In genomic region chr12:15078615-15079014, GRCm38 (mm10) we compare ENCODE assay signal across 8 mouse cellular contexts.
DNase-seq lines count a peak whose midpoint lies in the region; ATAC-seq lines count a peak whose summit lies in the region.

No protein-coding gene starts in this region.

- no peak overlapping the region for H3K27ac ChIP-seq in forebrain, embryonic 14.5 days (ENCODE audit: low read depth, low read length)
- no peak overlapping the region for H3K27ac ChIP-seq in neural tube, embryonic 11.5 days (ENCODE audit: low read depth, low read length)
- no peak overlapping the region for H3K27ac ChIP-seq in heart, embryonic 12.5 days (ENCODE audit: poor library complexity, severe bottlenecking)

- no peak overlapping the region for H3K4me3 ChIP-seq in forebrain, embryonic 14.5 days (ENCODE audit: low read depth, low read length)
- H3K4me3 ChIP-seq in neural tube, embryonic 11.5 days (ENCODE audit: low read depth, low read length) = no peak overlapping the region
- H3K4me3 ChIP-seq in heart, embryonic 12.5 days = no peak overlapping the region

- H3K4me1 ChIP-seq in forebrain, embryonic 14.5 days (ENCODE audit: control insufficient read depth, insufficient read depth, low read length) = no peaks in the 10 kb centered on the region
- H3K4me1 ChIP-seq in neural tube, embryonic 11.5 days (ENCODE audit: control insufficient read depth, insufficient read depth, low read length) = no peaks in the 10 kb centered on the region
- no peaks in the 10 kb centered on the region for H3K4me1 ChIP-seq in heart, embryonic 12.5 days (replicated peaks)

- peak; percentile 77 for ATAC-seq in forebrain, embryonic 14.5 days
- 0 out of 2 replicates have a peak, but pooled peaks have one; percentile 20 for ATAC-seq in neural tube, embryonic 11.5 days (ENCODE audit: insufficient read depth, low FRiP score, low TSS enrichment)
- ATAC-seq in erythroid progenitor cell, adult 5-6 weeks (replicated peaks; ENCODE audit: low FRiP score, poor library complexity, severe bottlenecking) = no peak
- no peak for ATAC-seq in heart, embryonic 12.5 days (ENCODE audit: insufficient number of reproducible peaks, low FRiP score)

- peak; percentile 4 for DNase-seq in layer of hippocampus, adult 9-11 months
- DNase-seq in layer of hippocampus, adult 8-10 months (ENCODE audit: low spot score in 2 of 2) = no peak
- DNase-seq in ZHBTc4 (ENCODE audit: low read depth, low spot score) = peak; percentile 62
- DNase-seq in forebrain, embryonic 14.5 days (ENCODE audit: low spot score) = peak; percentile 79
- DNase-seq in neural tube, embryonic 11.5 days (ENCODE audit: low spot score) = peak; percentile 42
- no peak for DNase-seq in urinary bladder, postnatal 14 days (ENCODE audit: low spot score)

- no peaks in the 10 kb centered on the region for H3K9me3 ChIP-seq in forebrain, embryonic 14.5 days (replicated peaks; ENCODE audit: control insufficient read depth, low read length)
- H3K9me3 ChIP-seq in neural tube, embryonic 11.5 days (ENCODE audit: control insufficient read depth, low read length) = no peaks in the 10 kb centered on the region
- no peaks in the 10 kb centered on the region for H3K9me3 ChIP-seq in heart, embryonic 12.5 days (replicated peaks)

- H3K4me2 ChIP-seq in forebrain, embryonic 14.5 days (ENCODE audit: low read length) = no peak overlapping the region
- no peak overlapping the region for H3K4me2 ChIP-seq in neural tube, embryonic 11.5 days (ENCODE audit: low read depth)
- H3K4me2 ChIP-seq in heart, embryonic 12.5 days = no peak overlapping the region

- H3K9ac ChIP-seq in forebrain, embryonic 14.5 days (ENCODE audit: low read length) = no peak overlapping the region
- H3K9ac ChIP-seq in neural tube, embryonic 11.5 days (ENCODE audit: low read length) = no peak overlapping the region
- no peak overlapping the region for H3K9ac ChIP-seq in heart, embryonic 12.5 days

- 65% methylated on average over 2 of the region's 2 CpGs for WGBS in forebrain, embryonic 14.5 days
- 70% methylated on average over 2 of the region's 2 CpGs for WGBS in neural tube, embryonic 11.5 days
- whole genome bisulfite sequencing in heart, embryonic 12.5 days = 46% methylated on average over 2 of the region's 2 CpGs

- H3K36me3 ChIP-seq in forebrain, embryonic 14.5 days (ENCODE audit: control insufficient read depth, insufficient read depth, low read length) = no peaks in the 10 kb centered on the region
- H3K36me3 ChIP-seq in neural tube, embryonic 11.5 days (ENCODE audit: control insufficient read depth, insufficient read depth, low read length) = no peaks in the 10 kb centered on the region
- no peaks in the 10 kb centered on the region for H3K36me3 ChIP-seq in heart, embryonic 12.5 days

- no peaks in the 10 kb centered on the region for H3K27me3 ChIP-seq in forebrain, embryonic 14.5 days (replicated peaks; ENCODE audit: control insufficient read depth, insufficient read depth, low read length)
- no peaks in the 10 kb centered on the region for H3K27me3 ChIP-seq in neural tube, embryonic 11.5 days (ENCODE audit: control insufficient read depth, insufficient read depth, low read length)
- H3K27me3 ChIP-seq in heart, embryonic 12.5 days (replicated peaks) = no peaks in the 10 kb centered on the region

Comparison
In these comparisons a context has a peak if more than half of its experiments do, and no peak if none do; other contexts are left out.
1. DNase-seq: peak in layer of hippocampus, adult 9-11 months (single experiment), ZHBTc4 (single experiment), forebrain, embryonic 14.5 days (single experiment) and neural tube, embryonic 11.5 days (single experiment); none in layer of hippocampus, adult 8-10 months (0 of 2) and urinary bladder, postnatal 14 days (single experiment).
2. ATAC-seq: peak in forebrain, embryonic 14.5 days (single experiment) and neural tube, embryonic 11.5 days (single experiment); none in erythroid progenitor cell, adult 5-6 weeks (single experiment) and heart, embryonic 12.5 days (single experiment).